Mouse (Mus musculus): ENCODE results near the gene Prickle3.

GRCm38 (mm10) chrX:7678986-7679385 lies 21.9 kb downstream of the Prickle3 start:
- TF ChIP-seq CTCF (IDR thresholded peaks at IDR 0.05; ENCODE audit: borderline replicate concordance, extremely low read depth, insufficient read depth, insufficient read length) = no peak
- no peak for TF ChIP-seq POLR2A (IDR thresholded peaks at IDR 0.05; ENCODE audit: borderline replicate concordance, extremely low read depth, insufficient read depth, insufficient read length, poor library complexity, severe bottlenecking)

All from brain, embryonic 14.5 days (tissue).